17 mouse cellular contexts compared by ENCODE assay signal in the genomic region with DNA sequence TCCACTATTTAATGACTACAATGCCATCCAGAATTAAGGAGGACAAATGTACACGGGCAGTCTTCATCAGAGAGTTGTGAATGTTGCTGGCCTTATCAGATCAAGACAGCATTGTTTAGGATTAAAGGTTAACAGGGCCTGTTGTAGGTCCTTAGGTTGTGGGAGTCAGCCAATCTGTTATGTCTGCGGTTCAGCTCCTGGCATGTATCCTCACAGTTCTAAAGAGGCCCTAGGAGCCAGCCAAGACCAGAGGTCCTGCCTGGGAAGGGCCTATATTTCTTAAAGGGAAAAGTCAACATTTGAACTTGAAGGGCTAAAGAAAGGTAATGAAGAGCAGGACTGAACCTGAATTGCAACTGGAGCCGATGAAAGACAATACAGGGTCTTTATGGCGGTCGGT. TPM values are rescaled to one million over a fixed set of nuclear protein-coding genes. Genes with fewer than 3 reads are reported as not detected.
"Had no signal": no experiment of that assay in that cellular context is flagged by ENCODE, and none has a peak within 500 bp of the region (broad histone marks: within the 10 kb centered on the region; RNA-seq: fewer than 3 reads in every experiment).

No protein-coding gene starts in this region.

- H3K4me3 ChIP-seq: layer of hippocampus, adult 2 months; limb, embryonic 10.5 days; limb, embryonic 13.5 days; liver, embryonic 12.5 days; liver, embryonic 15.5 days; midbrain, embryonic 13.5 days; myocyte; neural tube, embryonic 13.5 days had no signal

- H3K4me2 ChIP-seq: limb, embryonic 13.5 days; liver, embryonic 12.5 days; liver, embryonic 15.5 days; midbrain, embryonic 13.5 days; neural tube, embryonic 13.5 days had no signal

- H3K36me3 ChIP-seq: limb, embryonic 13.5 days; liver, embryonic 12.5 days; liver, embryonic 15.5 days; midbrain, embryonic 13.5 days; neural tube, embryonic 13.5 days had no signal

- H3K27ac ChIP-seq: layer of hippocampus, adult 2 months; limb, embryonic 10.5 days; limb, embryonic 13.5 days; liver, embryonic 12.5 days; liver, embryonic 15.5 days; macrophage; midbrain, embryonic 13.5 days; neural tube, embryonic 13.5 days had no signal

- DNase-seq: kidney, adult 11 months; kidney, adult 8-10 months; kidney, postnatal 25 days; layer of hippocampus, adult 9-11 months; liver; thymus, adult 18-20 months; thymus, postnatal 36 days had no signal

- H3K4me1 ChIP-seq: liver, embryonic 12.5 days; liver, embryonic 15.5 days had no signal

- H3K9me3 ChIP-seq: limb, embryonic 10.5 days; limb, embryonic 13.5 days; liver, embryonic 12.5 days; liver, embryonic 15.5 days; midbrain, embryonic 13.5 days; neural tube, embryonic 13.5 days had no signal

- H3K9ac ChIP-seq: limb, embryonic 13.5 days; liver, embryonic 12.5 days; liver, embryonic 15.5 days; midbrain, embryonic 13.5 days; neural tube, embryonic 13.5 days had no signal

- ATAC-seq: liver, embryonic 12.5 days; midbrain, embryonic 13.5 days; midbrain, embryonic 16.5 days had no signal

- H3K27me3 ChIP-seq: limb, embryonic 13.5 days; liver, embryonic 12.5 days; liver, embryonic 15.5 days; midbrain, embryonic 13.5 days; neural tube, embryonic 13.5 days had no signal

RNA-seq across cellular contexts. Expression of gene Cachd1, which starts 13.7 kb away (rescaled TPM):
- polyA plus RNA-seq: macrophage had no signal
